Mouse (Mus musculus) regulatory T cell (primary cell): ENCODE measurements around the gene Mpped1.

Source experiments
- in situ Hi-C: fragments of 300-600 bp; cut with MboI, MseI; formaldehyde crosslinking; loops from one replicate; pipeline ENCODE4 v1.15.1; 2025; ENCODE audit warnings: high pct_unique_total_duplicates

Mpped1 gene

DNA sequence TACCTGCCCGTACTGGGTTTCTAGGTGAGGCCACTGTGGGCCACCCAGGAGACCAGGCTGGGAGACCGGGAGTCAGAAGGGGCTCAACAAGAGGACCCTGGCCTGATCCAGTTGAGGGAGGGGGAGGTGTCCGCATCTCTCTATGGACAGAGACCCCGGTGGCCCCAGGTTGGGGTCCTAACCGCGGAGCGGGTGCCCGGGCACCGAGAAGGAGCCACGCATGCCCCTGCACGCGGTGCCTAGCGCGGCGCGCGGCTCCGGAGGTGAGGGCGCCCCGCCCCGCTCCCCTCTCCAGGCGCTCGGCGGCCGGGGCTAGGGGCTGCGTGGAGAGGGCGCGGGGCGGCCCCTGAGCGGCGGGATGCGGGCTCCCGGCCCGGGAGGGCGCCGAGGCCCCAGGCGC is at the start of gene Mpped1:
TSS of gene Mpped1 (plus strand) at position 81 of the 400 bp plus-strand sequence.
- in situ Hi-C loops = no loop called here

DNA sequence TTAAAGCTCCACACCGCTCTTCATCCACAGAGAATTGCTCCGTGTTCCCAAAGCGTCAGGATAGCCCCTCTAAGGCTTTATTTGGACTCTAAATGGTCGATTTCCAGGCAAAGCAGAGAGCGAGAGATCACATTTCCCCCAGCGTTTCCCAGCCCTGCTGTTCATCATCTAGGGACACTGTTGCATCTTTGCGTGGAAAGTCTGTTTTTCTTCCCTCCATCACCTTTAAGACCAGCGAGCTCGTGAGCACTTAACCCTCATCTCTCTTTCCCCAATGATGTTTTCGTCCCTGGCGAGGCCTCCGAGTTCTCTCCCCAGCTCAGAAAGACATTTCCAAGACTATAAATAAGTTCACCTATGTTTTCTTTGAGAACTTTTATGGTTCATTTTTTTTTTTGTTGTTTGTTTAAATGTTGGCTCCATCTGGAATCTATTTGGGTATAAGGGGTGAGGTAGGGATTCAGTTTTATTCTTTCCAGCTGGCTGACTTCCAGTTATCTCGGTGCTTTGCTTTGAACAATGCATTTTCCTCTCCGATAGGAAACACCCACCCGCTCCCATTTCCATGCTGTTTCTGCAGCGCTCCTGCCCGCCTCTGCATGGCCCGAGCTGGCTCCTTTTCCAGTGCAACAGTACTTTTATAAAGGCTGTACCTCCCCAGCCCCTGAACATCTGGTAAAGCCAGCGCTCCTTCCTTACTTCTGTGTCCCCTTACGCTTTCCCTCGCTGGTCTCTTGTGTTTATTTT is 38.4 kb upstream of the Mpped1 start:
- in situ Hi-C loops = no loop called here

DNA sequence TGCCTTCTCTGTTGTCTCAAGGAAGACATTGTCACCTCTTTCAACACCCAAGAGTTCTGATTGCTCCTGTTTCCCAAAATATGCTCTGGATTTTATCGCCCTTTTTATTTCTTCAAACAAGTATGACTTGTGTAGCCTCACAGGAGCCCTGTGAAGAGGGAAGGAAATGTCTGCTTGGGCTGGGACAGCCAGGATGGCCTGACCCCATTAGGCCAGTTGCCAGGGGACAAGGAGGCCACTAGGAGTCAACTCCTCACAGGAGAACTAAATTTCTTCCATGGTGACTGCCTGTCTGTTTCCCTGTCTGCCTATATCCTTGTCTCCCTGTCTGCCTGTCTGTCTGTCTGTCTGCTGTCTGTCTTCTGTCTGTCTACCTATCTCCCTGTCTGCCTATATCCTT is 37.2 kb upstream of the Mpped1 start:
- in situ Hi-C loops = no loop called here

DNA sequence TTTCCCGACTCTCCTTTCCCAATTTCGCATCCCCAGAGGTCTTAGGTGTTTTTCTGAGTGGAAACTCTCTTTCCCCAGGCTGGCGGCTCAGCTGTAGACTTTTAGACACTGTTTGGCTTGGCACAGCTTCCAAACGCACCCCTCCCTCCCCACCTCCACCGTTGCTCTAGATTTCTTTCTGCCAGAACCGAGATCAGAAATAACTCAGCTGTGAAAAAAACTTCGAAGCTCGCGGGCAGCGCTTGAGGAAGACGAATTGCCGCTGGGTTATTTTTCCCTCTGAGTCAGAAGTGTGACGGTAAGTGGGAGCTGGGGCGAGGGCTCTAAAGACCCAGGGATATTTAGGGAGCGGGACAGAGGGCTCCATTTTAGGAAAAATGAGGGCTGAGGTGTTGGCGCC is 33.0 kb upstream of the Mpped1 start:
- in situ Hi-C loops = no loop called here

DNA sequence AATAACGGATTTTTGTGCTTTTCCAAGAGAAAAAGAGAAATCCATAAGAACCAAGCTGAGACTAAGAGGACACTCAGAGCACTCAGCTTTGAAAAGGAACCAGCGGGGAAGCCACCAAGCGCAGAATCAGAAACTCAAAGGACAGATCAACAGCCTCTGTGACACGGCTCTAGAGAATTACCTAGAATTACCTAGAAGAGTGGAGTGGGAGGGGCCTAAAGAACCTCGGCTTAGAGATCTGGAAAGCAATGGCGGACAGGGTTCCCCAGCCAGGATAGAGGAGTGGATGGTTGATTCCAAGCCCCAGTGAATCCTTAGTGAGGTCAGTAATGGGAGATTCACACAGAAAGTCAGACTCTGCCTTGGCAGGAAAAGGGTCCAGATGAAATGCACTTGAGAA is 30.3 kb upstream of the Mpped1 start:
- in situ Hi-C loops = no loop called here

DNA sequence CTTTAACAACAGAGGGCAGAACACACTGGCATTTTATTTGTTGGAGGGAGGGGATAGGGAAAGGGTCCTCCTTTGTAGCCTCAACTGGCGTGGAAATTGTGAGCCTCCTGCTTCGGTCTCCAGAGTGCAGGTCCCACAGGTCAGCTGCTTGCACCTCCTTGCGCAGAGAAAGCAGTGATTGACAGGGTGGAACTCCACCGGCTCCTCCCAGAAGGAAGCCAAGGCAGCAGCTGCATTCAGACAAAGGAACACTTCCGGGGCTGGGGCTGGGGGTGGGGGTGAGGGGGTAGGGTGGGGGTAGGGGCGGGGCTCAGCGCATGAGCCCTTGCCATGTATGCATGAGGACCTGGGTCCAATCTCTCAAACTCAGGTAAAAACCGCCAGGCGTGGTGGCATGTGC is 29.8 kb upstream of the Mpped1 start:
- in situ Hi-C loops = no loop called here

DNA sequence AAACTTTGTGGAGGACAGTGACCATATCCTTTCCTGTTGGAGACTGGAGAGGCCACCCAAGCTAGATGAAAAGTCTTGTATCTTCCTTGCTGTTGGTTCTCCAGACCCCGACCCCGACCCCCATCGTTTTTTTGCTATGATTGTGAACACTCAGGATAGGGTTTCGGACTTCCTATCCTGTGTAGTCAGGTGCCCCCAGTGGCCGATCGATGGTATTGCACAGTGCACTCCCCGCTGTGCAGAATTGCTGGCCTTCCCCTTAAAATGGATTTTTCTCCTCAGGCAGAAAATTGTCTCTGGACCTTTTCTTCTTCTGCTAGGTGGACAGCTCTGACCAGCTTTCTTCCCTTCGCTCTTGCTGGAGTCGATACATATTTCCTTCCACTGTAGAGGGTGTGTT is 22.5 kb upstream of the Mpped1 start:
- in situ Hi-C loops = no loop called here

DNA sequence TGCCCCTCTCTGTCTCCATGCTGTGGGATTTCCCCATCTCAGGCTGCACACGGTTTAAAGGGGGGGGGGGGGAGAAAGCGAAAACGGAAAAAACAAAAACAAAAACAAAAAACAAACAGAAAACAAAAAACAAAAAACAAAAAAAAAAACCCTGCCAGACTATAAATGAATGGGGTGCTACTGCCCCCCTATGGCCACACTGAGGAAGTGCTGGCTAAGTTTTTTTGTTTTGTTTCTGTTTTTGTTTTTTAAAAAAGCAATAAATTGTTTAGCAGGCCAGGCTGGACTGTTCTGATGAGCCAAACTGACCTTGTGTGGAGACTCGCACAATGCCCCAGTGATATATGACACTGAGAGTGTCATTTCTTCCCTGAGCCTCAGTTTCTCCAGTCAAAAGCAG is 20.3 kb upstream of the Mpped1 start:
- in situ Hi-C loops = no loop called here

DNA sequence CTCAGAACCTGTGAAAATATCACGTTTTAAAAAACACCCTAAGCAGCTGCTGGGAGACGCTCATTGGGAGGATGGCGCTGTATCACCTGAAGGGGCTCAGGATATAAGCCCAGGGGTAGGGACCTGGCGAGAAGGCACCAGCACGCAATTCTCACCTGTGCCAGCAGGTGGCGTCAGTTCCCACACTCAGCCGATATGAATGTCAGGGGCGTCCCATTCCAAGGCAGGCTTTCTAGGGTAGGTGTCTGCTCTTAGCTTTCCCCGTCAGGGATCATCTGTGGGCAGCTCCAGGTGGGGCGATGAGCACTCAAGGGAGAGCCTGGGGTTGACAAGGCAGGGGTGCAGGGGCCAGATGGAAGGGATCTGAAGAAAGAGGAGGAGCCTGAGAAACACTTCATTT is 18.6 kb upstream of the Mpped1 start:
- in situ Hi-C loops = no loop called here

DNA sequence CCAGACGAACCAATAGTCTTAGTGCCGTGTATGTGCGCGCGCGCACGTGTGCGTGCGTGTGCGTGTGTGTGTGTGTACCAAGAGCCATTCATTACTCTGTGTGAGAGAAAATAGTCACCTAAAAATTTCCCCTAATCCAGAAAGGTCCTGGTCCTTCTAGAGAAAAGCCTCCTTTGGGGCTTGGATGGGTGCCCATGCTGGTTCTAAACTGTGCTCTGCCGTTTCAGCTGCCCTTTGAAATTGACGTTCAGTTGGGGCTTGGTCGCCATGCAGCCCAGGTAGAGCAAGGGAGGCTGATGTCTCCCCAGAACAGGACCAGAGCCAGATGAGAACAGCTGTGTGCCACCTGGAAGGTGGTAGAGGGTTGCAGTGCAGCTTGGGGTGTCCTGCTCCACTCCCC is 17.8 kb upstream of the Mpped1 start:
- in situ Hi-C loops = no loop called here

DNA sequence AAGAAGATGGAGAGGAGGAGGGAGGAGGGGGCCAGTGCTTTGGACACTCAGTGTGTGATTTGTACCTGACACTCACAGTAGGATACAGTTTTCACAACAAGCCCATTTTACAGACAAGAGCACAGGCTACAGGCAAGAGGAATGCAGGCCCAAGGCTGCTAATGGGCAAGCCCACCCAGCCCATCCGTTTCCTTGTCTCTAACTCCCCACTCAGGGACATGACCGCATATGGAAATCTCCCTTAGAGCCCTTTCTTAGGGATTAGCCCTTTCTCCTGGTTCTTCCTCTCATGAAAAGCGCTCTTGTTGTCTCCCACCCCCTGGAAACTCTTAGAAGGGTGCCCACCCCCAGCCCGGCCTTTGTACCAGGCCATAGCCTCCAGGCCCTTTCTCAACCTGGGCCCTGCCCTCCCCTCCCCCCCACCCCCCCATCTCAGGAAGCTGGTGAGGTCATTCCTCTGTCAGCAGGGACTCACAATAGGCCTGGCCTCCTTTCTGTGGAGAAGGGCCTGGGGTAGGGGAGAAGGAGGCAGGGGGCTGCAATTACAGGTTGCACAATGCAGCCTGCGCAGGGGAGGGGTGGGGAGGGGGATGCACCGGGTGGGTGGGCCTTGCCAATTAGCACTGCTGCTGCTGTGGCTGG is 13.8 kb upstream of the Mpped1 start:
- in situ Hi-C loops = loop anchor here (5.0 kb wide), 1 partner anchor 103 kb away; no protein-coding TSS in a partner anchor

DNA sequence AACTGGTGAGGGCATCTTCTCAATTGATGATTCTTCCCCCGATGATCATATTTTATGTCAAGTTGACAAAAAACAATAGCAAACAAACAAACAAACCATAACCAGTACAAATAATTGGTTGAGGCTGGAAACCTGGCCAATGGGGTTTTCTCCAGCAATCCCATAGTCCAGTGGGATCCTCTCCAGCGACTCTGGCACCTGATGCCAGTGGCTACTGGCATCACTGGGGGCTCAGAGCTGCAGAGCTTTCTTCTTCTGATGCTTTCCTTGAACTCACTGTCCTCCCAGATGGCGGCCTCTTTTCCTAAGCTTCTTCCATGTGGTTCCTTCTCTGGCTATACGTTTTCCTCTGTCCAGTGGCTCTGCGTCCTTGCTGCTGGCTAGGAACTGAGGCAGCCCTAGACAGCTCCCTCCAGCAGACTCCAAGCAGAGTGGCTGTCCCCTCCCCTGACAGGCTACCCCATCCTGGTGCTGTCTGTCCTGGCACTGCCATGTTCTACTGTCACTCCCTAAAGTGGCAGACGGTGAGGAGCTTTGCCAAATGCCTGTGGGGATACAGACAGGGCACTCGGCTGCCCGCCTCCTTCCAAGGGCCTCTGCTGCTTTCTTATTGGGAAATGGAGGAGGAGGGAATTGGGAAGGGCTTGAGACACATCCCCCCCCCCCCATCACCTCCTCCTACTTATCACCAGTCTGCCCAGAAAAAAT is 7.8 kb upstream of the Mpped1 start:
- in situ Hi-C loops = no loop called here

DNA sequence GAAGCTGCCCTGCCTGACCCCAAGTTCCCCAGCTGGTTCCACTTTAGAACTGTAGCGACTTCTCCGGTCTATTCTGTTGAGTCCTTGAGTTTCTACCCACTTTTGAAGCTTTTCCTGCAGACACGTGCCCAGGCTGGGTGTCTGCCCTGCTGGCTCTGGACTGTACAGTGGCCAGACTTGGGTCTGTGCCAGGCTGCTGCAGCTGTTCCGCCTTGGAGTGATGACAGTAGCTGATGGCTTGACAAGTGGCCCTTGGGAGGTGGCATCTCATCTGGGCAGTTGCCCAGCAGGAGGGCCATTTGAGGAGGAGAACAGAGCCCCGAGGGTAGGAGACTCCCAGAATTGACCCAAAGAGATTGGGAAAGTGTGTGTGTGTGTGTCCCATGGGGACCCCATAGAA is 6.8 kb upstream of the Mpped1 start:
- in situ Hi-C loops = no loop called here

DNA sequence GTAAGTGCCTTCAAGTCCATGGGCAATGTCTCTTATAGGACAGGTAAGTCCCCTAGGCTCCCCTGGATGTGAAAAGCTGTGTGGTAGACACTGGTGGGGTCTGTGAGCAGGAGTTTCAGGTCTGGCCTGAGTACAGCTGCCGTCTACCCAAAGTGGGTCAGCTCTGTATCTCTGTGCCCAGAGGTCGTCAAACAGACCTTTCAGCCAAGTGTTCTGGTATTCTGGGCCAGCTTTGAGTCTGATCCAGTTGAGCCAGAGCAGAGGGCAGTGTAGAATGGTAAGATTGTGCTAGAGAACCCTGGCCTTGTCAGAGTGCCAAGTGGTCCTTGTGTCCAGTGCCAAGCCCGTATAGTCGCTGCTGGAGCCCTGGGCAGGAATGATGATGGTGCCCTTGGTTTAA is 6.3 kb upstream of the Mpped1 start:
- in situ Hi-C loops = no loop called here

DNA sequence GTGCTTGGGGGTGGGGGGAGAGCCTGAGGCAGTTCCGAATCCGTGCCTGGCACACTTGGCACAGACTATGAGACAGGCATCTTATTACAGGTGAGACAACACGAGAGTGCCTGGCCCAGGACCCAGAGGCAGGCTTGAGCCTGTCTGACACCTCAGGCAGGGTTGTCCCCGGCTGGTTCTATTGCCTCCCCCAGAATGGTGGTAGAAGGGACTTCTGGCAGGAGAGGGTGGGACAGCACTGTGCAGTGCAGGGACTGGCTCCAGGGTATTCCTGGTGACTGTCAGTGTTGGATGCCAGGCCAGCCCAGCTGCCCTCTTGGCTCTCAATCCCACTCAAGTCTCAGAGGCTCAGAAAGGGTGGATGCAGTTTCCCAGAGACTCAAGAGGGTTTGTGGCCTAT is 4.3 kb upstream of the Mpped1 start:
- in situ Hi-C loops = no loop called here

DNA sequence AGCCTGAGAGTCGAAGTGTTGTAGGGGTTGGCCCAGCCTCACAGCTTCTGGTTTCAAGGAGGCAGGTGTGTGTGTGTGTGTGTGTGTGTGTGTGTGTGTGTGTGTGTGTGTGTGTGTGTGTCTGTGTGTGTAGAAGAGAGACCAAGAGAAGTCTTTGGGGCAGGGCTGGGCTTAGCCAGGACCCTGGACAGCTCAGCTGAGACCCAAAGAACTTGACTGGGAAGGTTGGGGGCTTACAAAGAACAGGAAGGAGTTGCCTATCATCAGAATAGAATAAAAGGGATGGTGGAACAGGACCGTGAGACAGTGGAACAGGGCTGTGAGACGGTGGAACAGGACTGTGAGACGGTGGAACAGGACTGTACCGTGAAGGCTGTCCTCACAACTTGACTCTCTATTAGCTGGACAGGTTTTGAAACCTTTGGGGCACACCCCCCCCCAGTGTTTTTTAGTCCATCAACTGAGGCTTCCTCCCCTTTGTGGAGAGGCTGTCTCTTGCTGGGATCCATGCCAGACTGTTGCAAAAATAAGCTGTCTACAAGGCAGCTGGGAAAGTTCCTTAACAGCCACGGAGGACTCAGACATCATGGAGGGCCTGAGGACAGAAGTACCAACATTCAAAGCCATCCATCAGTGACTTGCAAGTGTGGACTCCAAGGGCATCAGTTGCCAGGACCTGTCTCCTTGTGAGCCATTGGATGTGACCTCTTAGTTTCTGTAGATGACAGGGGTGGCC is 2.8 kb upstream of the Mpped1 start:
- in situ Hi-C loops = no loop called here

DNA sequence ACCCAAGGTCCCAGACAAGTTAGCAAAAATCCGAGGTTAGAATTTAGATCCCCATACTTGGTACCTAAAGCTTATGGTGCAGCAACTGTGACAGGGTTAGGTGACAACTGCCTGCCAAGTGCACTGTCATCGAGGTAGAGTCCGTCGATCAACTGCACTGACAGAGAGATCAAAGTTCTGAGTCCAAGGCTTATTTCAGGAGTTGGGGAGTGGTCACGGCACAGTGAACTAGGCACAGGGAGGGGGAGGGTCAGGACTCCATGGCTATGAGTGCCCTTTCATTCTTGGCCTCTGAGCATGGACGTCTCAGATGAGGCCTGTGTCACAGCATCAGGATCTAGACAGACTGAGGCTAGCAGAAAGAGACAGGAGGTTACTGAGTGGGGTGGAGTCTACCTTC is 1.8 kb upstream of the Mpped1 start:
- in situ Hi-C loops = no loop called here

DNA sequence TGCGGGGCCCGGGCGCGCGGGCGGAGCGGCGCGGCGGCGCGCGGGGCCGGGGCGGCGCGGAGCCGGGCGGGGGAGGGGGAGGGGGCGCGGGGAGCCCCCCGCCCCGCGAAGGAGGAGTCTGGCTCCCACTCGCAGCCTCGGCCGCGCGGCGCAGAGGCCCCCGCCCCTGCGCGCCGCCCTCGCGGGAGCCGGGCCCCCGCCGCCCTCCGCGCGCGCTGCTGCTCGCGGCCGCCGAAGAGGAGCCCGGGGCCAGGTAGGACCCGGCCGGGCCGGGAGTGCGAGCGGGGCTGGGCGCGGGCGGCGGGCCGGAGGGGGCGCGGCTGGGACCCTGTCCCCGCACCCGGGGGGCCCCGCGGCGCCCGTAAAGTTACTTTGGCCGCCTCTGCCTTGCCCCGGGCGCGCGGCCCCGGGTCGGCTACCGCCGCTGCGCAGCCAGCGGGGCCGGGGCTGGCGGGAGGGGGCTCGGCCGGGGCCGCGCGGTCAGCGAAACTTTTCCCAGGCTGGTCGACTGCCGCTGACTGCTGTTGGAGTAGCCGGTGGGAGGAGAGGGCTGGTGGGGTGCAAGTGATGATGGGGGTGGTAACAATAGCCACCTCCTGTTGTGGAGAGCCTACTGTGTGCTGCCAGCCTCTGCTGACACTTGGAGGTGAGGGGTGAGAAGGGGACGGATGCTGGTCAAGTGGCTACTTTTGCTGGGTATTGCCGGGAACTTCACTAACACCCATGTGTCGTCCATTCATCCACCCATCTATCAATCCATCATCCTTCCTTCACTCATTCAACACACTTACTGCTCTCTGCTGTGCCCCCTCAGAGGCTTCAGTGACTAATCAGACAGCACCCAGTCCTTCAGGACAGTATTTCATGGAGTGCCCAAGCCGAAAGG is 831 bp downstream of the Mpped1 start:
- in situ Hi-C loops = no loop called here

DNA sequence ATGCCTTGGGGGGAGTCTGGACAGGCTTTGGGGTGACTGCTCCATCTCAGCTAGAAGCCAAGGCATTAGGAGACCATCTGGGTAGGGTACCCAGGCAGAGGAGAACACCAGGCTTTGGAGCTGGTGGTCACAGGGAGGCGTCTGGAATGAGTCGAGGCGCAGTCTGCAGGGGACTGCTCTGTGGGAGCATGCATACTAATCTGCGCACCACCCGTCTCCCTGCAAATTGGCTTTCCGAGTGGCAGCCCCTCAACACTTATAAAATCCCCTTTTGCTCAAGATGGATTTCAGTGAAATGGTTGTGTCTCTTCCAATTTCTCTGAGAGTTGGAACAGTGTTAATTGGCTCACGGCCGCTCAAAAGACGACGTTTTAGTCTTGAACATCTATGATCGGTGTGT is 2.0 kb downstream of the Mpped1 start:
- in situ Hi-C loops = no loop called here

DNA sequence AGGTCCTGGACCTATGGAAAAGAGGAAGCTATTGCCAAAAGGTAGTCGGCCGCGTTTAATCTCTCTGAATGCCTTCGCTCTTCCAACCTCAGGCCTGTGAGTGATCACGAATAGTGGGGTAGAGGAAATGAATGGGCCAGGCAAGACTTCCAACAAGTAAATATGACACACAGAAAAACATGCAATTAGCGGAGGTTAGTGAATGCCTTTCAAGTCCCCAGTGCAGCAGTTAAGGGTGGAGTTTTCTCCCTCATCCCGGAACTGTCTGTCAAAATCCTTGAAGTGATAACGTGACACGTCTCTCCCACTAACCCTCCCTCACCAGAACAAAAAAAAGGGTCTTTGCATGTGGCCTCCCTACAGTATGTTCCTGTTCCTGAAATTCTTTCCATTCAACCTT is 3.0 kb downstream of the Mpped1 start:
- in situ Hi-C loops = no loop called here

DNA sequence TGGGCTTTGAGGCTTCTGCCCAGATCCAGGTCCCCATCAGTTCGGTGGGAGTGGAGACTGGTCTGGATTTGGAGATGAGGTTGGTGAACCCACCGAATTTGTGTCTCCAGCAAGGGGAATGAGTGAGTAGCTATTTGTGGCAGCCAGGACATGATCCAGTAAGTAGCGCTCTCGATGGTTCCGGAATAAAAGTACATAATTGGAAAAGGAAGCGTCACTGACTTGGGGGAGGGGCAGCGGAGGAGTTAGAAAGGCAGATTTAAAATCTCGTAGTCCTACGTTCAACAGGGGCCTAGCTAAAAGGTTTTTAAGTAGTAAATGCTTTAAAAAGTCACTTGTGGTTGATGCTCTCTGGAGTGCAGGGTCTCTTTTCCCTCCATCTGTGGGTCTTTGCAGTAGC is 5.5 kb downstream of the Mpped1 start:
- in situ Hi-C loops = no loop called here
